Mouse (Mus musculus): ENCODE data around the gene Mcl1.
"Not testable (repeated sequence)": the region's sequence is repeated elsewhere in the genome, so short reads cannot be mapped to it uniquely, and the experiment has no call there.

Gene Mcl1

DNA sequence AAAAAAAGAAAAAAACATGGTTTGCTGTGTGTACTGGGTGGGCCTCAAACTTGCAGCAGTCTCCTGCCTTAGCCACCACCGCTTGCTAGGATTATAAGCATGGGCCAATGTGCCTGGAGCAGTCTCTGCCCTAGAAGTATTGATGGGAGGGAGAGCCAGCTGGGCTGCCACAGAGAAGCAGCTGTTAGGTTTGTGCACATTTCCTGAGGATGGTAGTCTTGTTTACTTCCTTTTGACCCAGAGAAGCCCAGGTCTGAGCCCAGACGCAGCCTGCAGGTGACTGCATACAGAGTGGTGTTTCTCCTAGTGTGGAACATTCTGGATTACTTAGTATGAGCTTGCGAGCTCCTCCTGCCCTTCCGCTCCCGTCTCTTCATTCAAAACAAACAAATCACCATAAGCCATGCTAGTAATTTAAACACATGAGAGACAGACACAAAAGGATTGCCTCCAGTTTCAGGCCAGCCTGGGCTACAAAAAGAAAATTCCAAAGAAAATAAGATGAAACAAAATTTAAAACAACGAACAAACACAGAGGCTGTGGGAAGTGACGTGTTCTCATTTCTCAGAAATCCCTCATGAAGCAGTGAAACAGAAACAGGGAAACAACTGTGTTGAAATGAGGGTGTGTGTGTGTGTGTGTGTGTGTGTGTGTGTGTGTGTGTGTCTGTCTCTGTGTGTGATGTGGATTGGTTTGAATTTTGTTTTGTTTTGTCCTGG lies 10.2 kb downstream of the Mcl1 start:
- no peak for DNase-seq

DNA sequence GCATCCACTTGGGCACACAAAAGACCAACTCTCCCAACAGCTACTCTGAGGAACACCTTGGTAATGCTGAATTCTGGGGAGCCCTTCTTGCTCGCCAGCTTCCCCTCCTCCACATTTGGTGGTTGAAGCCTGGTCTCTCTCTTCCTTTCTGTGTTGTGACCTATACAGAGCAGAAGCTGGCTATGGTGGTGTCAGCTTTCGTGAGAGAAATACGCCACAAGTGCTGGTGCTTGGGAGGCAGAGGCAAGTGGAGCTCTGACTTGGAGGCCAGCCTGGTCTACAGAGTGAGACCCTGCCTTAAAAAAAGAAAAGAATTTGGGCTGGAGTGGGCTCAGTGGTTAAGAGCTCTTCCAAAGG lies 10.7 kb downstream of the Mcl1 start:
- no peak for DNase-seq

DNA sequence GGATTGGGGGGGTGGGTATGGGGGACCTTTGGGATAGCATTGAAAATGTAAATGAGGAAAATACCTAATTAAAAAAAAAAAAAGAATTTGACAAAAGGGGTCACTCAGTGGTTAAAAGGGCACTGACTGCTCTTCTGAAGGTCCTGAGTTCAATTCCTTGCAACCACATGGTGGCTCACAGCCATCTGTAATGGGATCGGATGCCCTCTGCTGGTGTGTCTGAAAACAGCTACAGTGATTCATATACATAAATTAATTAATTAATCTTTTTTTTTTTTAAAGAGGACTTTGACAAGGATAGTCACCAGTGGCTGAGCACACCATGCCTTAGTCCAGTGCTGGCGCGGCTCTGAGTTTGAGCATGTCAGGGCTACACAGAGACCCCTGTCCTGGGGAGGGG lies 11.8 kb downstream of the Mcl1 start:
- not testable (repeated sequence) for DNase-seq

DNA sequence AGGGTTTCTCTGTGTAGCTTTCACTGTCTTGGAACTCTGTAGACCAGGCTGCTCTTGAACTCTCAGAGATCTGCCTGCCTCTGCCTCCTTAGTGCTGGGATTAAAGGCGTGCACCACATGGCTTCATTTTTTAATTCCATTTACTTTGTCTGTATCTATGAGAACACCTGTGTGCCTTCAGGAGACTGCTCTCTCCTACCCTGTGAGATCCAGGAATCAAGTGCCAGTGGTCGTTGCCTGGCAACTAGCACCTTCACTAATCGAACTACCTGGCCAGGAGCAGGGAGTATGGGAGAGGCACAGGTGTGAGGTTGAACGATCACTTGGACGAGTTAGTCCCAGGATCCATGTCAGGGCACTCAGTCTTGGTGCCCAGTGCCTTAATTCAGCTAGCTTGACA lies 12.6 kb downstream of the Mcl1 start:
- DNase-seq: no peak

DNA sequence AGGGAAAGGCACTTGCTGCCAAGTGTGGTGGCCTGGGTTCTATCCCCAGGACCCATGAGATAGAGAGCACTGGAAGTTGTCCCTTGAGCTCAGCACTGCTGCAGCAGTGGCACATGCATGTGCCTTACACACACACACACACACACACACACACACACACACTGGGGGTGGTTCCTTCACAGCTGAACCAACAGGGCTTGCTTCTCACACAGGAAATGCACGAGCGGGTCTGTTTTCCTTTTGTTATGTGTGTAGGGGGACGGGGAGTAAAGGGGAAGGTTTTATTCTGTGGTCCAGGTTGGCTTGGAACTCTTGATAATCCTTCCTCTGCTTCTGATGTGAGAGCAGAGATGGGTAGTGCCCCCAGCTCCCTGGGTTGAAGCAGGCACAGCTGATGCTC lies 13.9 kb downstream of the Mcl1 start:
- no peak for DNase-seq

DNA sequence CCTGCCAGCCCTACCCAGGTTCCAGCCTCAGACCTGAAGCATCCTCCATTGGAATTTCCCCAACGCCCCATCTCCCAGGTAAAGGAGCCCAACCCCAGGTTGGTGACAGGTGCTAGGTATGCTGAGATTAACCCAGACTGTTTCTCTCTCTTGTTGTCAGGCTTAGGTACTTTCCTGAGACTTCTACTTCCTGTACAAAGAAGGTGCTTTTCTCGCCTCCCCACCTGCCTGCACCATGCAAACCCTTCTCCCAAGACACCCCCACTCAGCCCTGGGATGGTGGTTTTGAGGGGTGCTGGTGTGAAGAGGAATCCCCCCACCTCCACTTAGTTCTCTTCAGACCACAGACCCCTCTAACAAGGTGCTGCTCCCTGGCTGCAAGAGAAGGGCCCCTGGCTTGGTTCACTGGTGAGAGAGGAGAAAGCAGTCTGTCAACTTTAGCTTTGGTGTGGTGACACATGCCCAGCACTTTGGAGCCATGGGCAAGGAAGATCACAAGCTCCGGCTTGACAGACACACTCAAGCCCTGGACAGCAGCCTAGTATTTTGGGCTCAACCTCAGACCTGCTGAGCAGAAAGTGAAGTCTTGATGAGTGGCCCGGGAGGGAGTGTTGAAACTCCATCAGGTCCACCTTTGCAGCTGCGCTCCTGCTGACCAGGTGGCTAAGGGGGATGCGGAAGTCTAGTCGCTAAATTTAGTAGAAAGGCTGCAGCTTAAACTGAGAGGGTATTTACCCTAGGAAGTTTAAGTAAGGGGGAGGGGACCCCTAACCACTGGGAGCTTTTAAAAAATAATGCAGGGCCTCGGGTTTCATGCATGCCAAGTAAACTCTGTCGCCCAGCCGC lies 14.5 kb downstream of the Mcl1 start:
- DNase-seq: no peak

DNA sequence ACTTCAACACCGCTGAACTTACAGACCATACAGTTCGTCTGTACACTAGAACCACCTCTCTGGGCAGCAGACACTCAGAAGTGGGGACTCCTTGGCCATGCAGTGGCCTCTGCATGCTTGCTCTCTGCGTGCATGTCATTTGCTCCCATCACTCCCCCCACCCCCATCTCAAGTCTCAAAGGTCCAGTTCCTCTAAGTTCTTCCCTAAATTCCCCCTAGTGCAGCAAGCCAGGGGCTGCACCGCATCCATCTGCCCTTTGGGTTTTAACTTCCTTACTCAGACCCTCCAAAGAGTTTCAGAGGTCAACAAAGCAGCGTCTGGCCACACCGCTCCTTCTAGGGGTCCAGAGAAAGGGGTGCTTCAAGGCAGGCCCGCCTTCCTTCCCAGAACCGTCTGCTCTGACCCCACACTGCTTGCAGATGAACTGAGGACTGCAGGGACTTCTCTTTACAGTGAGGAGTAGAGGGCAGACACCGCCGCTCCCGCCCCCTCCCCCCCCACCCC lies 15.2 kb downstream of the Mcl1 start:
- DNase-seq: no peak

DNA sequence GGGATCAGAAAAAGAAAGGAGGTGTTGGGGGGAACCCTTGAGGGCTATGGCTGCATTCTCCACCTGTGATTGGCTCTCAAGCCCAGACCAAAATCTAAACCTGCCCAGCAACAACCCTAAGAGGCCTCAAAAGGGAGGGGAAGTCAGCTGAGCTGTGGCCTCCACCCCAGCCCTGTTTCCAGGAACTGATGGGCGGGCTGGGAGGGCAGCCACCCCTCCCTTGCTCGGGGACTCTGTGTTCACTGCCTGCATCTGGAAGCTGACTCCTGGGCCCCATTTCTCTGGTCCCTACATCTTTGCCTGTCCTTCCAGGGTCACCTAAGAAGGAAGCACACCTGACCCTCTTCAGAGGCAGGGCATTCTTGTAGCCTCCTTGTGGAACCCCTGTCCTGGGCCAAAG lies 15.6 kb downstream of the Mcl1 start:
- no peak for DNase-seq

DNA sequence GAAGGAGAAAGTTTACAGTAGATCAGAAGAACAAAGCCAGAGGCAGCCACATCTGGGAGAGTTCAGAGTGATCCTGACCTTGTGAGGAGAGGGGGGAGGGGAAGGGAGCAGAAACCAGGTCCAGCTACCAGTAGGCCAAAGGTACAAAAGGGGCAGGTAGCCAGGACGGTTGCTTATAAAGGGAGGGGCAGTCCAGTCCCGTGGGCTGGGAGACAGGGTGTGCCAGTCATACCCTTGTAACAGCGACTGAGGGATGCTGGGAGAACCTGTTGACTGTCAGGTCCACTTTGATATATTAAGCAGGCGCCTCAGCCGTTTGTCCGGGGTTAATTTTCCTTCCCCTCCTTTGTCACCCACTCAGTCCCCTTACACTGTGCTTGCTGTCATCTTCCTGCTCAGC lies 16.2 kb downstream of the Mcl1 start:
- DNase-seq: no peak

DNA sequence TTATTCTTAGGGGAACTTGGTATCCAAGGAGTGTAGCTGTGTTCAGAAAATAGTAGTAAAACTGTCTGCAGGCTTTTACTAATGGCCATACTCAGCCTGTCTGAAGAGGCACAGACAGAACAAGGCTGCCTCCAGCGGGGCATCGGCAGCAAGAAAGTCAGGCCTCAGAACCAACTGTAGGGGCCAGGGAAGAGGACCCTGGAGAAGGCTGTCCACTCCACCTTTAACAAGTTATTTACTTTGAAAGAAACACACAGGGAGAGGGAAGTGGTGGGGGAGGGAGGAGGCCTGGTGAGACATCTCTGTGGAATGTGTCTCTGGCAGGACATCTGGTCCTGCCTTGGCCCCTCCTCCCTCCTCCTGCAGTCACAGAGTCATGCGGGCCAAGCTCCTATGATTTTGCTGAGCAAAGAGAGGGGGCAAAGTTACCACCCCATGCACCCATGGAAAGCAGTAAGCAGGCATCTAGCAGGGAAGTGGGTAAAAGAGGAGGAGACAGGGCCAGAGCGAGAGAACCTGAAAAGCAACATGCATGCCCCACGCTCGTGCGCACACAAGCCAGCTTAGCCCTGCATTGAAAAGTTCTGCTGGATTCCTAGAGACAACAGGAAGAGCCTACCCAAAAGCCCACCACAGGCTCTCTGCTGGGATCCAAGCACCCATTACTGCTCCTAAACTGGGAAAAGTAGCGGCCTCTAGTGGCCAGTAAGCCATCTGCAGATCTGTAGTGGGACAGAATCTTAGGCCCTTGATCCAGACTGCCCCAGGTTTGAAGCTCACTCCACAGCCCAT lies 16.9 kb downstream of the Mcl1 start:
- peak; percentile 42 for DNase-seq

DNA sequence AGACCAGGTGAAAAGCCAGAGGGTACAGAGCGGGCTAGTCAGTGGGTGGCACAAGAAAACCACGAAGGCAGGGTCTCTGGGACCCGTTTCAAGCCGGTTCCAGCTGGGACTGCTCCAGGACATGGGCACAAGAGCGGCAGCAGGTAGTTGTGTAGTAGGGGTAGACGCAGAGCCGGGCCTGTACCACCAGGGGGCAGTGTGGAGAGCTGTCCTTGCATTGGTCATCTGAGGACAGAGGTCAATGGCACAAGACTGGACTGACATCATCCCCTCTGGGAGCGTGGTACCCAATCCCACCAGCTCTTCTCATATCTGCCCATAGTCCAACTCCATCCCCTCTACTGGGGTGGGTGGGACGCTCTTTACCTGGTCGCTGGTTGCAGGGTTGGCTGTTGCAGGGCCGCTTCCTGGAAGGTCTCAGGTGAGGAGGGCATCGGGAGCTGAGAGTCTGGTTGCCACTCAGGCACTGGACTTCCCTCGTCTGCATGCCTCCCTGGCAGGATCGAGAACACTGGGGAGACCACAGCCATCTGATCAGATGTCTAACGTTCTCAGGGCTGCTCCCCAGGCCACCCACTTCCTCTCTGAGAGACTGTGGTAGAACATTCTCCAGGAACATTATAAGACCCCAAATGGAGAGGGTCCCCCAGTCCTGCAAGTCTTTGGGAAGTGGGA lies 18.3 kb downstream of the Mcl1 start:
- peak; percentile 57 for DNase-seq

DNA sequence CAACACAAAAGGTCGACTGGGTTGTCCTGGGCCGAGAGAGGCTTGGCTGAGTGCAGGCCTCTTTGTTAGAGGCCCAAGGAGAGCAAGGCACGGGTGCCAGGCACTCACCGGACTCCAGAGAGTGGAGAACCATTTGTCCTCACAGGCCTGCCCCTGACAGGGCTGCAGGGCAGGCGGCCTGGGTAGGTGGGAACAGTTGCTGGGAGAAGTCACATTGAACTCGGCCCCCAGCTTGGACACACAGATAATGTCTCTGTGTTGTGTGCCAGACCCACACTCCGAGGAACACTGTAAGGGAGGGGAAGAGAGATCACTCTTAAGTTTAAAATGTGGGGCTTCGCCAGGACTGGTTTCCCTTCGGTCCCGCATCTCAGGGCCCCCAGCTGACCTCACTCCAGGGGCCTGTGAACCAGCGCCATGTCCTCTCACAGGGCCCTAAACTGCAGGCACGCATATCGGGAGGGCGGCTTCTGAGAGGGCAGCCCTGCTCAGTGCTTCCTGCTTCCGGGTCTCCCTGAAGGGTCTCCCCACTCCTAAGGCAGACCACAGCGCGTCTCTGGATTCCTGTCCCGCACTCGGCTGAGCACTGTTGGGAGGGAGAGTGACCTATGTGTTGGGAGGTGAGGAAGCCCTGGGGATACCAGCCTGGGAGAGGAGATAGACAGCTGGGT lies 19.0 kb downstream of the Mcl1 start:
- no peak for DNase-seq

DNA sequence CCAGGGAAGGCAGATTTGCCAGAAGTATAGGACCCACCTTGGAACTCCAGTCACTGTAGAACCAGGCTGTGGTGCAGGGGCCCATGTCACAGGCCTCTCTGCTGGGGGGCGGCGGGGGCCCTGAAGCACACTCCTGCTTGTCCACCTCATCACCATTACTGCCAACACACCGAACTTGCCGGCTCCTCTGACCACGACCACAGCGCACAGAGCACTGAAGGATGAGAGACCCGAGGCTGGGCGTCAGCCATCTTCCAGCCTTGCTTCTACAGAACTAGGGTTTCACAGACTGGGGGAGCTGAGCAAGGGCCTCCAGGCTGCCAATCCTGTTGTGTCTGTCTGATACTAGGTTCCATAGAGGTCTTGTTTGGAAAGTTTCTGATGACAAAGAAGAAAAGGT lies 21.0 kb downstream of the Mcl1 start:
- no peak for DNase-seq

DNA sequence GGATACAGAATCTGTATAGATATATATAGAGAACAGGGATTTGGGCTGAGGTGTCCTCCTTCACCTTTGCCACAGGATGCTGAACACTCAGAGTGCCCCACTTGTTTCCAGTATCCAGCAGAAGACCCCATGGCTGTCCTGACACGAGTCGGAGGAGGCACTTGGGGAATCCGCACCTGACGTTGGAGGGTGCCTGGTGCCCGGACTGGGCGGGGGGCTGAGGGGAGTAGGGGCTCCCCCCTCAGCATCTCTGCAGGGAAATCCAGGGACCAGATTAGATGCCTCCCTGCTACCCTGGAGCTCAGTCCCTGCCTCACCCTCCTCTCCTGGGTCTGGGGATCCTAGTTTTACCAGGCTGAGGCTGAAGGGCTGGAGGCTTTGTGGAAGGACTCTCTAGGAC lies 22.1 kb downstream of the Mcl1 start:
- no peak for DNase-seq

DNA sequence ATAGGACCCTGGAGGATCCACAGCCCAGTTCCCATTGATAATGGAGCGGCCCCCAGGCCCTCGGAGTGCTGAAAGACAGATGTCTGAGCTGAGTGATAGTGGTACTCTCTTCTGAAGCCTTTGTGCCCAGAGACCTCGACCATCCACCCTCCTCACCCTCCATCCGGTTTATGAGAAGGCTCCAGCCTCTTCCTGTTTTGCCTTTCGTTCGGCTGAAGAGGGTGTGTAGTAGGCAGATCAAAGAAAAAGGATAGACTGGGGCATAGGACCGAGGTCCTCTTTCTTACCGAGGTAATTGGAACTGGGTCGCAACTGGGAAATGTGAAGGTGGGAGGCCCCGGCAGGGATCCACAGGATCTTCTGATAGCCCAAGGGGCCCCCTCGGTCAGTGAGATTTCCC lies 22.8 kb downstream of the Mcl1 start:
- DNase-seq: no peak

DNA sequence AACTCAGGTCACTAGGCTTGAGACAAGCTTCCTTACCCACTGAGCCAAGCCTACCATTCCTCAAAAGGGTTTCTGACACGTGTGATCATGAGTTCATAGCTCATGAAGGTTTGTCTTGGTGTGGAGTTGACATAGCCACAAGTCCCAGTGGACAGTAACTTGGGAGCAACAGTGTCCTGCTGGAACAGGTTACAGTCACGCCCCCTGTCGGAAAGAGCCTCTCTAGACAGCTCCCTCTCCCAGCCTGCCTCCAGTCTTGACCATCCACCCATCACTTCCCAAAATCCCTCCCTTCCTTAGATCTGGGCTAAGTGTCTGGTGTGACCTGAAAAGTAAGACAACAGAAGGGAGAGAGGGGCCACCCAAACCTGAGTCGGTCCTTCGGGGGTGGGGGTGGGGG lies 24.3 kb downstream of the Mcl1 start:
- no peak for DNase-seq

DNA sequence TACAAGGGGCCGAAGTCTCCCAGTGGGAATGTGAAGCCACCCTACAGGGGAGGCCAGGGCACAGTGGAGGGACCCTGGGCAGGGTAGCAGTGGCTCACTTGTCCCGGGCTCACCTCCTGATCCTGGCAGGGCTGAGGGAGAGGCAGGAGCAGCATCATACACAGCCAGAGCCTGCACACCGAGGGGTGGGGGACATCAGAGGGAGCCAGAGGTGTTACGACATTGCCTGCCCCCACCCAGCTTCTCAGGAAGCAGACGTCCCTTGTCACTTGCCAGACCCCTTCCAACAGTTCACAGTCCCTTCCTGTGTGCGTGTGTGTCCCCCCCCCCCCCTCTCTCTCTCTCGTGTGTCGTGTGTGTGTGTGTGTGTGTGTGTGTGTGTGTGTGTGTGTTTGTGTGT lies 26.3 kb downstream of the Mcl1 start:
- no peak for DNase-seq

DNA sequence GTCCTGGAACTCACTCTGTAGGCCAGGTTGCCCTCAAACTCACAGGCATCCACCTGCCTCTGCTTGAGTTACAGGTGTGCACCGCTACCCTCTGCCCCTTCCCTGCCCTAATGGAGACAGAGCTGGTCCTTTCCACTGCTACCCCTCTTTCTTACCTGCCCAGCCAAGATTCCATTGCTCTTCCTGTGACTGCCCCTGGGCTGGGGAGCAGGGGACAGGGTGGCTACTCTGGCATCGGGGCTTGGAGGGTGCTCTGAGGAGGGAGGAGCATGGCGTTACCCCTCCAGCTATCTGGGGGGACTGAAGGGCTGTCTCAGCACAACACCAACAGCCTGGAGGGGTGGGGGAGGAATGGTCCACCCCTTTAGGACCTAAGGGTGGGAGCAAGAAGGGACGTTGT lies 26.7 kb downstream of the Mcl1 start:
- DNase-seq: no peak

DNA sequence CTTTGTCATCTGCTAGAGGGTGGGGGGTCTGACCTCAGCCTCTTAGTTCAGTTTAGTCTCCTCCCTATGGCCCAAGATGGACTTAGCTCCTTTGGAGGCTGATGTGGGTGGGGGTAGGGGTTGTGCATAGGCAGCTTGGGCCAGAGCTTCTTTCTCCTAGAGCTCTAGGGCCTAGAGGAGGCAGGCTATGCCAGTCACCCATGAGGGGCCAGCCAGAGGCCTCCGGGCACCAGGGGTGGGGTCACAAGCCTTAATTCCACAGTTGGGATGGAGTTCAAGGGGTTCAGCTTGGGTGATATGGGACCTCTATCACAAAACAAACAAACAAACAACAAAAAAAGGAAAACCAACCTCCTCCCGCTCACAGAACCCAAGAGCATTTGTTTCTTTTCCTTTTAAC lies 27.1 kb downstream of the Mcl1 start:
- no peak for DNase-seq

DNA sequence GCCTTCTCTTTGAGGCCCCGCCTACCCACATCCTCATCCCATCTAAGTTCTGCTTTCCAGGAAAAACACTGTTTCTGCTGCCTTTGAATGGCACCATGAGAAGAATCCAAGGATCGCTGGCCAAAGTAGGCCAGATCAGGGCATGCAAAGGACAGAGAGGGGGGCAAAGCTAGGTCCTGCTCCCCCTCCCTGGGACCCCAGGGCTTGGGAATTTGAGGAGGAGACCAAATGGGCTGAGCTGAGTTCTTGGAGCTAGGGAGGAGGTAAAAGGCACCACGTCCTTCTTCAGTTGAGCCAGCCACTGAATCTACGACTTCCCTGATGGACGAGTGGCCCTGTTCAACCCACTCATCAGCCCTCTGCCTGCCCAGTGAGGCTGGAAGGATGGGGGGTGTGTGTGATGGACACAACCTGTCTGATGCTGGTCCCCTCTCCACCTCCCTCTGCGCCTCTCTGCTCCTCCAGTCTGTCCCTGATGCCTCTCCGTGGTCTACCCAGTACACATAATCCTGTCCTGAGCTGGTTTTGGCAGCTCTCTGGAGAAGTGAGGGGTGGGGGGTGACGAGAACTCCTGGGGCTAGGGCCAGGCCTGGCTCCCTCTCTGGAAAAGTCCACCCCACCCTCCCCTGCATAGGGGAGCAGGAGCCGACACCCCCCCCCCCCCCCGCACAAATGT lies 28.0 kb downstream of the Mcl1 start:
- no peak for DNase-seq

DNA sequence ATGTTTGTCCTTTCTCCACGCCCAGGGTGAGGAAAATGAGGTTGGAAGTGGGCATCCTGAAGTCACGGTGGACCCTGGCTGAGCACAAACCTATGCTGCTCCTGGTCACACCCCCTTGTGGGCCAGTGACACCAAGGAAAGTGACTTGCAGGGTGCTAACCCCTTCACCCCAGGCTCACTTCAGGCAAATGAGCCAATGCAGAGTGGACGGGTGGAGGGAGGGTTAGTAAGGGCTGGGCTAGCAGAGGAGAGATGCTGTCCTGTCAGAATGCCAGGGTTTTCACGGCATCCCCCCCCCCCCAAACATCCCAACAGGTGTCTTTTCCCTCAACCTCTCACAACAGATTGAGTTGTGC lies 28.6 kb downstream of the Mcl1 start:
- DNase-seq: no peak

Data from cerebellum, adult 11-12 months (tissue).